Mouse (Mus musculus) heart, postnatal 0 days (tissue): Measurements from ENCODE around the gene Lyve1. TPM values are rescaled to one million over a fixed set of nuclear protein-coding genes. Genes with fewer than 3 reads are reported as not detected.

Experiments
- ATAC-seq: fragments of 200-750 bp; cut with Nextera tagmentation; 2 replicates; pipeline ENCODE4 v1.8.0; 2017; ENCODE audit warnings: low read depth, moderate number of reproducible peaks, moderate library complexity; ENCODE audit not compliant: insufficient read depth
- DNase-seq: peaks from one replicate; pipeline ENCODE4 v3.0.0-alpha.2; 2016; ENCODE audit warnings: low spot score
- H3K27ac ChIP-seq: fragments of 300-500 bp; sonication (generic); 2 replicates; pipeline ENCODE4 v1.5.1; 2014; ENCODE audit warnings: low read depth, mild to moderate bottlenecking
- H3K27me3 ChIP-seq: fragments of 300-500 bp; sonication (generic); 2 replicates; pipeline ENCODE4 v1.6.1; 2014; ENCODE audit warnings: low read length, mixed read lengths; ENCODE audit not compliant: control insufficient read depth, insufficient read depth
- H3K36me3 ChIP-seq: fragments of 300-500 bp; sonication (generic); replicated peaks from 2 replicates; pipeline ENCODE4 v1.6.1; 2014; ENCODE audit warnings: low read length, mixed read lengths; ENCODE audit not compliant: control insufficient read depth, insufficient read depth
- H3K4me1 ChIP-seq: fragments of 300-500 bp; sonication (generic); 2 replicates; pipeline ENCODE4 v1.6.1; 2014; ENCODE audit warnings: antibody characterized with exemption; ENCODE audit not compliant: control insufficient read depth, insufficient read depth
- H3K4me2 ChIP-seq: fragments of 300-500 bp; sonication (generic); 2 replicates; pipeline ENCODE4 v1.6.1; 2014; ENCODE audit warnings: low read depth, mild to moderate bottlenecking, low read length, moderate library complexity
- H3K4me3 ChIP-seq: fragments of 300-500 bp; sonication (generic); 2 replicates; pipeline ENCODE4 v1.5.1; 2014; ENCODE audit warnings: low read depth, low read length
- H3K9ac ChIP-seq: fragments of 300-500 bp; sonication (generic); replicated peaks from 2 replicates; pipeline ENCODE4 v1.6.1; 2014; ENCODE audit warnings: low read depth, low read length, mixed read lengths
- H3K9me3 ChIP-seq: fragments of 300-500 bp; sonication (generic); replicated peaks from 2 replicates; pipeline ENCODE4 v1.6.1; 2016; ENCODE audit warnings: low read length; ENCODE audit not compliant: control insufficient read depth
- CTCF ChIP-seq: IDR thresholded peaks from 2 replicates; pipeline ENCODE4 v1.5.1; 2016; ENCODE audit warnings: antibody characterized with exemption, control low read depth, low read depth
- EP300 ChIP-seq: IDR thresholded peaks from 2 replicates; pipeline ENCODE4 v1.6.1; 2016; ENCODE audit warnings: antibody characterized with exemption, low read depth
- WGBS: fragments of 180-500 bp; shearing (Covaris S2); extraction: QIAGEN DNeasy Blood & Tissue Kit; methylation state at CpG from one replicate; pipeline ENCODE4 v1.1.7; 2014; 5-methylcytosine and 5-hydroxymethylcytosine counted together
- microRNA-seq: library from miRNA; unstranded; fragments of <30 nt; microRNA quantifications from one replicate; pipeline ENCODE4, GENCODE M21; 2016
- polyA plus RNA-seq: library from polyadenylated mRNA; unstranded; fragments of >200 nt; fragmentation: Nextera tagmentation; extraction: Ambion mirVana; gene quantifications from 2 replicates; pipeline ENCODE4 v1.2.1, GENCODE M21; 2015
- total RNA-seq: library from RNA; depleted of rRNA; stranded (reverse); fragments of >200 nt; gene quantifications from 2 replicates; pipeline ENCODE4 v1.2.3, GENCODE M21; 2014; ENCODE audit warnings: low replicate concordance; rRNA removed

Gene Lyve1
- total and polyA plus RNA-seq, 2 experiments from 2014 or later: 15.2 to 56.7 TPM

GRCm38 (mm10) chr7:110801028-110801427 is 62.0 kb downstream of the Lyve1 start:
- 2% methylated on average over 4 of the region's 4 CpGs for WGBS
- DNase-seq: peak; percentile 84
- Histone ChIP-seq H3K4me2 (no peak overlapping the region), H3K9ac (no peak overlapping the region), H3K36me3 (peaks cover 27% of the 10 kb centered on the region), H3K27ac (no peak overlapping the region), H3K4me1 (no peaks in the 10 kb centered on the region), H3K27me3 (no peaks in the 10 kb centered on the region), H3K4me3 (no peak overlapping the region), H3K9me3 (no peaks in the 10 kb centered on the region)
- TF ChIP-seq EP300 (no peak), CTCF (peak; percentile 97)
- 0 out of 2 replicates have a peak, but pooled peaks have one; percentile 55 for ATAC-seq

Small RNA genes within 50 kb of the gene (microRNA-seq; reads per million reads assigned to microRNA genes)
- not detected for gene Gm47282

Other genes starting within 250 kb of the Lyve1 start
- 56.9 and 64.6 TPM in 2 replicates for gene Sbf2, start 248.3 kb downstream of the Lyve1 start, total RNA-seq
- gene Sbf2, start 248.3 kb downstream of the Lyve1 start, polyA plus RNA-seq: 19.2 and 21.3 TPM in 2 replicates
- 9.4 and 18.0 TPM in 2 replicates for gene Adm, start 235.6 kb downstream of the Lyve1 start, total RNA-seq
- gene Adm, start 235.6 kb downstream of the Lyve1 start, polyA plus RNA-seq: 34.5 and 39.7 TPM in 2 replicates
- gene Ampd3, start 95.0 kb downstream of the Lyve1 start, total RNA-seq: 12.2 and 19.7 TPM in 2 replicates
- gene Ampd3, start 95.0 kb downstream of the Lyve1 start, polyA plus RNA-seq: 12.8 and 15.6 TPM in 2 replicates
- gene Rnf141, start 18.8 kb downstream of the Lyve1 start, total RNA-seq: 59.9 and 144 TPM in 2 replicates
- gene Rnf141, start 18.8 kb downstream of the Lyve1 start, polyA plus RNA-seq: 22.7 and 26.4 TPM in 2 replicates
- 6.5 and 7.6 TPM in 2 replicates for gene Mrvi1, start 119.2 kb upstream of the Lyve1 start, total RNA-seq
- gene Mrvi1, start 119.2 kb upstream of the Lyve1 start, polyA plus RNA-seq: 3.1 and 3.5 TPM in 2 replicates
- gene Ctr9, start 165.7 kb upstream of the Lyve1 start, total RNA-seq: 11.6 and 17.0 TPM in 2 replicates
- 26.2 and 30.4 TPM in 2 replicates for gene Ctr9, start 165.7 kb upstream of the Lyve1 start, polyA plus RNA-seq
- 211 and 470 TPM in 2 replicates for gene Eif4g2, start 219.8 kb upstream of the Lyve1 start, total RNA-seq
- 393 and 422 TPM in 2 replicates for gene Eif4g2, start 219.8 kb upstream of the Lyve1 start, polyA plus RNA-seq